Mouse (Mus musculus) cerebellum, adult 9-11 months (tissue): Measurements from ENCODE around the gene Krtdap.
"Not testable (repeated sequence)": the region's sequence is repeated elsewhere in the genome, so short reads cannot be mapped to it uniquely, and the experiment has no call there.

Source experiments
- DNase-seq: peaks from one replicate; pipeline ENCODE4 v3.0.0; 2022

Gene Krtdap

GRCm38 (mm10) chr7:30787377-30788022, at the start of gene Krtdap:
TSS of gene Krtdap (plus strand) at chr7:30787896.
- no peak for DNase-seq

GRCm38 (mm10) chr7:30742570-30742969, 45.1 kb upstream of the Krtdap start:
- not testable (repeated sequence) for DNase-seq

GRCm38 (mm10) chr7:30743617-30744016, 44.1 kb upstream of the Krtdap start, which contains the start of gene Gapdhs:
TSS of gene Gapdhs (minus strand) at chr7:30743681.
- DNase-seq: not testable (repeated sequence)

- DNase-seq: no peak
Measured at GRCm38 (mm10) chr7:30744022-30744598, 43.6 kb upstream of the Krtdap start.

GRCm38 (mm10) chr7:30747525-30748204, 40.0 kb upstream of the Krtdap start:
- no peak for DNase-seq

- no peak for DNase-seq
Measured at GRCm38 (mm10) chr7:30749824-30750606, 37.7 kb upstream of the Krtdap start.

GRCm38 (mm10) chr7:30751086-30751669, 36.5 kb upstream of the Krtdap start, which contains the start of gene Sbsn:
TSS of gene Sbsn (plus strand) at chr7:30751471.
- DNase-seq: no peak

- no peak for DNase-seq
Measured at GRCm38 (mm10) chr7:30757001-30757400, 30.7 kb upstream of the Krtdap start.

- no peak for DNase-seq
Measured at GRCm38 (mm10) chr7:30758853-30759252, 28.8 kb upstream of the Krtdap start.

GRCm38 (mm10) chr7:30761769-30762352, 25.8 kb upstream of the Krtdap start:
- DNase-seq: no peak

- no peak for DNase-seq
Measured at GRCm38 (mm10) chr7:30763456-30763855, 24.2 kb upstream of the Krtdap start, which contains the start of gene Dmkn. TSS of gene Dmkn (plus strand) at chr7:30763756.

GRCm38 (mm10) chr7:30765173-30765572, 22.5 kb upstream of the Krtdap start:
- no peak for DNase-seq

GRCm38 (mm10) chr7:30766408-30766807, 21.3 kb upstream of the Krtdap start:
- no peak for DNase-seq

- DNase-seq: no peak
Measured at GRCm38 (mm10) chr7:30769236-30769635, 18.5 kb upstream of the Krtdap start.

GRCm38 (mm10) chr7:30776104-30776503, 11.6 kb upstream of the Krtdap start:
- DNase-seq: no peak

- DNase-seq: no peak
Measured at GRCm38 (mm10) chr7:30777081-30777579, 10.6 kb upstream of the Krtdap start.

- DNase-seq: no peak
Measured at GRCm38 (mm10) chr7:30777911-30778310, 9.8 kb upstream of the Krtdap start.

- no peak for DNase-seq
Measured at GRCm38 (mm10) chr7:30781792-30782191, 5.9 kb upstream of the Krtdap start.

- DNase-seq: no peak
Measured at GRCm38 (mm10) chr7:30782658-30783057, 5.0 kb upstream of the Krtdap start.

- no peak for DNase-seq
Measured at GRCm38 (mm10) chr7:30785154-30785553, 2.5 kb upstream of the Krtdap start.

GRCm38 (mm10) chr7:30785721-30786546, 1.8 kb upstream of the Krtdap start:
- DNase-seq: no peak
